Mouse (Mus musculus): ENCODE data around the gene Kif6. TPM values are rescaled to one million over a fixed set of nuclear protein-coding genes. Genes with fewer than 3 reads are reported as not detected.

The Kif6 gene
- polyA plus RNA-seq, 1 experiment from 2014 or later: 3.7 TPM

DNA sequence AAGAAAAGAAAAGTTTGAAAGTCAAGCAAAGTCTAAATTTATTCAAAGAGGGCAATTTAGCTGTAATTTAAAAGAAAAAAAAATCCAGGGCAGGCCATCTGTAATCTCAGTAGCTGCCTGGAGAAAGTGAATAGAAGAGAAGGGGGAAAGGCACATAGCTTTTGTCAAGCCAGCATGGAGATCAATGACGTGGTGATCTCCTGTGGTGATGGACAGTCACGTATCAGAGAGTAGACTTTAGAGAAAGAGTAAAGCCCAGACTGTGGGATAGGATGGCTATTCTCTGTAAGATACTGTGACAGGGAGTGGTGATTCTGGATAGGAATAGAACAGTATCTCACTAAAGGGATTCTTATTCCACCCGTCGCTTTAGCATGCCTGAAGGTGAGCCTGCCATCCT lies 192.5 kb downstream of the Kif6 start:
- H3K9me3 ChIP-seq (ENCODE audit: control insufficient read depth, low read length): no peaks in the 10 kb centered on the region
- ATAC-seq (ENCODE audit: low FRiP score): no peak
- no peaks in the 10 kb centered on the region for H3K36me3 ChIP-seq (replicated peaks; ENCODE audit: control insufficient read depth, insufficient read depth)
- no peak overlapping the region for H3K4me3 ChIP-seq (replicated peaks; ENCODE audit: low read length)
- H3K4me2 ChIP-seq (replicated peaks): no peak overlapping the region
- no peaks in the 10 kb centered on the region for H3K4me1 ChIP-seq (replicated peaks; ENCODE audit: control insufficient read depth, insufficient read depth, low read length)
- DNase-seq (ENCODE audit: low spot score): no peak
- H3K27me3 ChIP-seq (ENCODE audit: control insufficient read depth, insufficient read depth, low read length): no peaks in the 10 kb centered on the region
- no peak overlapping the region for H3K27ac ChIP-seq
- WGBS: 65% methylated on average over 4 of the region's 4 CpGs
- no peak overlapping the region for H3K9ac ChIP-seq

DNA sequence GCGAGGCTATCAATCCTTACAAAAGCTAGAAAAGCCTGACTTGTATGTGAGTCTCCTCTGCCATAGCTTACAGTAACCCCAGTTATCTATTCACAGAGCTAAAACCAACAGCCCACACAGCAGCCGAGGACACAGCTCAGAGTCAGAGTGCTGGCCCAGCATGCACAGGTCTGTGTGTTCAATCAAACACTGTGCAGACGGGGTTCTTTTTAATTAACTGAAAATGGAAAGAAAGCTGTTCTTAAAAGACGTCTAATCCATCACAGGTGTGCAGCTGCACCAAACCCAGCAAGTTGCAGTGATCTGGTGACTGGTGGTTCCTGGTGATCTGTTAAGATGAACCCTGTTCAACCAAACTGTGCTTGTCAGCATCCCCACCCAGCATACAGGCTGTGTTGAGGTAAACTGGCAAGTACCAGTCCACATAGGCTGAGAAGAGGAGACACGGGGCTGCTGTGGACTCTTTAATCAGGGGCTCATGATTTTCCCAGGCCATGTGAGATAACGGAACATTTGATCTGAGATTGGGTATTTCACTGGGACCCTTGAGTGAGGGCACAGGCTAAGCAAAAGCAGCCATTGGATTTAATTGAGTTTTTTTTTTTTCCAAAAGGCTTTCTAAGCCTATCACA lies 193.9 kb downstream of the Kif6 start:
- no peaks in the 10 kb centered on the region for H3K9me3 ChIP-seq (ENCODE audit: control insufficient read depth, low read length)
- no peaks in the 10 kb centered on the region for H3K4me1 ChIP-seq (replicated peaks; ENCODE audit: control insufficient read depth, insufficient read depth, low read length)
- H3K9ac ChIP-seq: no peak overlapping the region
- H3K27me3 ChIP-seq (ENCODE audit: control insufficient read depth, insufficient read depth, low read length): no peaks in the 10 kb centered on the region
- H3K27ac ChIP-seq: 0 out of 2 replicates have a peak overlapping the region, but pooled peaks have one; percentile 26
- ATAC-seq (ENCODE audit: low FRiP score): no peak
- H3K4me2 ChIP-seq (replicated peaks): no peak overlapping the region
- 70% methylated on average over 6 of the region's 6 CpGs for WGBS
- no peak overlapping the region for H3K4me3 ChIP-seq (replicated peaks; ENCODE audit: low read length)
- no peak for DNase-seq (ENCODE audit: low spot score)
- no peaks in the 10 kb centered on the region for H3K36me3 ChIP-seq (replicated peaks; ENCODE audit: control insufficient read depth, insufficient read depth)

- H3K4me3 ChIP-seq (replicated peaks; ENCODE audit: low read length): no peak overlapping the region
- WGBS: 83% methylated on average over 5 of the region's 5 CpGs
- ATAC-seq (ENCODE audit: low FRiP score): no peak
These were observed 199.1 kb downstream of the Kif6 start for GRCm38 (mm10) chr17:49813893-49814640.

DNA sequence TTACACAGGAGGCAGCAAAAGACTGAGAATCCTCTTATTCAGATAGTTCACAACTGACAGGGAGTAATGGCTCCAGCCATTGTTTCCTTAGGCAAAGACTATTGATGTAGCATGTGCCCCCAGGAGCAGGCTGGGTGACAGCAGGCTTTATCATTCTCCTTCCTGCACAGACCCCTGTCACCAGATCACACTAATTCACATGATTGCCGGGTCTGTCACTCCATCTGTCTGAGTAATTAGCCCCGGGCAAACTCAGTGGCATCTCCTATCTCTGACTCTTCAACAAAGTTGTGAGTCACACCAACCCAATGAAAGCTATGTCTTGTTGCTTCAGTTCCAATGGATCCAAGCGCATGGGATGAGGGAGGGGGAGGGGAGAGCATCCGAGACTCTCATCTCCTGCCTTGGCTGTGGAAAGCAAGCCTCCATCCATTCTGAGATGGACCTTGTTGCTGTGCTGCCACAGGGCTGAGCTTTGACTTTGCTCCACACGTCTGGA lies 201.2 kb downstream of the Kif6 start:
- Histone ChIP-seq H3K36me3 (replicated peaks; ENCODE audit: control insufficient read depth, insufficient read depth) (no peaks in the 10 kb centered on the region), H3K9me3 (ENCODE audit: control insufficient read depth, low read length) (no peaks in the 10 kb centered on the region), H3K27ac (0 out of 2 replicates have a peak overlapping the region, but pooled peaks have one; percentile 21), H3K4me1 (replicated peaks; ENCODE audit: control insufficient read depth, insufficient read depth, low read length) (peaks cover 7% of the 10 kb centered on the region; the same call in 1 of the 2 replicates), H3K4me3 (replicated peaks; ENCODE audit: low read length) (no peak overlapping the region), H3K27me3 (ENCODE audit: control insufficient read depth, insufficient read depth, low read length) (no peaks in the 10 kb centered on the region), H3K4me2 (replicated peaks) (no peak overlapping the region), H3K9ac (no peak overlapping the region)
- 20% methylated on average over 5 of the region's 5 CpGs for WGBS
- no peak for DNase-seq (ENCODE audit: low spot score)
- peak; percentile 55; the same call in 1 of the 2 replicates for ATAC-seq (ENCODE audit: low FRiP score)

More at GRCm38 (mm10) chr17:49813893-49814640, 199.1 kb downstream of the Kif6 start:
- H3K36me3 ChIP-seq (replicated peaks; ENCODE audit: control insufficient read depth, insufficient read depth): no peaks in the 10 kb centered on the region
- H3K27ac ChIP-seq: no peak overlapping the region
- H3K9me3 ChIP-seq (ENCODE audit: control insufficient read depth, low read length): no peaks in the 10 kb centered on the region
- H3K9ac ChIP-seq: no peak overlapping the region
- no peaks in the 10 kb centered on the region for H3K27me3 ChIP-seq (ENCODE audit: control insufficient read depth, insufficient read depth, low read length)
- DNase-seq (ENCODE audit: low spot score): no peak
- peaks cover 7% of the 10 kb centered on the region; the same call in 1 of the 2 replicates for H3K4me1 ChIP-seq (replicated peaks; ENCODE audit: control insufficient read depth, insufficient read depth, low read length)
- H3K4me2 ChIP-seq (replicated peaks): no peak overlapping the region

DNA sequence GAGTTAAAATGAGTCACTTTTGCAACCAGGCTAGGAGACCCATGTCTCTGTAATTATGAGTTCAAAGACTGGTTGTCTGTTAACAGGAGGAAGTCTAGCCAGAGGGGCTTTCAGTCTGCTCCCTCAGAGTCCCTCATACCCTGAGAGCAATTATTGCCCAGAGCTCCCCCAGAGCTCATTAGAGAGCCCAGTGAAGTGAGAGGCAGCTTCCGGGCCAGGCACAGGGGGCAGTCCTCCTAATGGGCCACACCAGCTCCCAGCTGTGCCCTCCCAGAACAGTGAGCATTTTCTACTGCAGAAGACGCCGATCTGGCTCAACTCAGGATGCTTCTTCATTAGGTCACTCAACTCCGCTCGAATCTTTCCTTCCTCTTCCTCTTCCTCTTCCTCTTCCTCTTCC lies 201.8 kb downstream of the Kif6 start:
- H3K27me3 ChIP-seq (ENCODE audit: control insufficient read depth, insufficient read depth, low read length): no peaks in the 10 kb centered on the region
- ATAC-seq (ENCODE audit: low FRiP score) (peak; percentile 37; the same call in 1 of the 2 replicates), DNase-seq (ENCODE audit: low spot score) (no peak)
- peaks cover 7% of the 10 kb centered on the region; the same call in 1 of the 2 replicates for H3K4me1 ChIP-seq (replicated peaks; ENCODE audit: control insufficient read depth, insufficient read depth, low read length)
- no peak overlapping the region for H3K9ac ChIP-seq
- H3K4me2 ChIP-seq (replicated peaks): no peak overlapping the region
- H3K27ac ChIP-seq: no peak overlapping the region
- WGBS: 38% methylated on average over 5 of the region's 5 CpGs
- no peaks in the 10 kb centered on the region for H3K9me3 ChIP-seq (ENCODE audit: control insufficient read depth, low read length)
- H3K36me3 ChIP-seq (replicated peaks; ENCODE audit: control insufficient read depth, insufficient read depth): no peaks in the 10 kb centered on the region
- H3K4me3 ChIP-seq (replicated peaks; ENCODE audit: low read length): no peak overlapping the region

DNA sequence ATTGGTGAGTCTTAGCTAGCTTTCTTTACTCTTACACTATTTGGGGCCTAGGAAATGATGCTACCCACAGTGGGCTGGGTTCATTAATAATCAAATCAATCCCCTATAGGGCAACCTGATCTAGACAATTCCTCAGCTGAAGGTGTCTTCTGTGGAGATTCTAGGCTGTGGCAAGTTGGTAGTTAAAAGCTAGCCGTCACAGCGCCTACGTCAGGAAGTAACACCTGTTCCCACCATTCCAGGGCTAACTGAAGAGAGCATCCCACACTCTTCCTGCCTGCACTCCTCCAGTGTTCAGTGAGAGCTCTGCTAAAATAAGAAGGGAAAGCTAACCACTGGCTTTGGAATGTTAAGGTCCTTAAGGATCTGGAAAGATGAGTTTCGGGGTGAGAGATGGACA lies 205.3 kb downstream of the Kif6 start:
- no peak overlapping the region for H3K9ac ChIP-seq
- H3K27ac ChIP-seq: no peak overlapping the region
- no peak overlapping the region for H3K4me3 ChIP-seq (replicated peaks; ENCODE audit: low read length)
- no peak overlapping the region for H3K4me2 ChIP-seq (replicated peaks)
- no peaks in the 10 kb centered on the region for H3K9me3 ChIP-seq (ENCODE audit: control insufficient read depth, low read length)
- 95% methylated on average over 4 of the region's 4 CpGs for WGBS
- ATAC-seq (ENCODE audit: low FRiP score) (no peak), DNase-seq (ENCODE audit: low spot score) (no peak)
- no peaks in the 10 kb centered on the region for H3K27me3 ChIP-seq (ENCODE audit: control insufficient read depth, insufficient read depth, low read length)
- peaks cover 7% of the 10 kb centered on the region; the same call in 1 of the 2 replicates for H3K4me1 ChIP-seq (replicated peaks; ENCODE audit: control insufficient read depth, insufficient read depth, low read length)
- no peaks in the 10 kb centered on the region for H3K36me3 ChIP-seq (replicated peaks; ENCODE audit: control insufficient read depth, insufficient read depth)

GRCm38 (mm10) chr17:49824142-49824840 lies 209.4 kb downstream of the Kif6 start:
- Histone ChIP-seq H3K27ac (no peak overlapping the region), H3K4me3 (replicated peaks; ENCODE audit: low read length) (no peak overlapping the region), H3K36me3 (replicated peaks; ENCODE audit: control insufficient read depth, insufficient read depth) (no peaks in the 10 kb centered on the region), H3K27me3 (ENCODE audit: control insufficient read depth, insufficient read depth, low read length) (no peaks in the 10 kb centered on the region), H3K9me3 (ENCODE audit: control insufficient read depth, low read length) (no peaks in the 10 kb centered on the region), H3K4me2 (replicated peaks) (no peak overlapping the region), H3K9ac (no peak overlapping the region), H3K4me1 (replicated peaks; ENCODE audit: control insufficient read depth, insufficient read depth, low read length) (no peaks in the 10 kb centered on the region)
- 72% methylated on average over 6 of the region's 6 CpGs for WGBS
- DNase-seq (ENCODE audit: low spot score) (no peak), ATAC-seq (ENCODE audit: low FRiP score) (no peak)

DNA sequence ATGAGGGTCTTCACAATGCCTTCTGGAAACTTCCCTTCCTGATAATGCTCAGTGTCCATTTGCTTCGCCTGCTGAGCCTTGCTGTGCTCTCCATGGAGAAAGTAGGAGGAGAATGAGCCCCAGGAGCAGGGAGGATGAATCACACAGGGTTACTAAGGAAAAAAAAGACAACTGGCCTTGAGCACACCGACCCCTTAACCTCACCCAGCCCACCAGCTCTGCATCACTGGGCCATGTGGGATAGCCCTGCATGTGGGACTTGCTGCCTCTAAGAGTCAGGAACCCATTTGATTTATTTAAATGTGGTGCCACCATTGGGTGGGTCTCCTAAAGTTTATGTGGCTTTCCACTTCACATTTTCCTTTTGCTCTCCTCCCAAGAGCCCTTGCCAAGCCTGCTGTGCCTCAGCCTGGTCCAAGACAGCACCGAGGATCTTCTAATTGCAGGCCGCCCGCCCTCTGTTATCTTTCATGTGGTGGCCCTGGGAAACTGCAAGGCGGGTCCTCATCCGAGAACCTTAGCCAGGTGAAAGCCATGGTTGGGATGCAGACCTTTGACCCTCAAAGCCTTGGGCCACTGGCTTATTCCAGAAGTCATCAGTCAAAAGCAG lies 210.0 kb downstream of the Kif6 start:
- DNase-seq (ENCODE audit: low spot score) (no peak), ATAC-seq (ENCODE audit: low FRiP score) (no peak)
- Histone ChIP-seq H3K27ac (no peak overlapping the region), H3K4me3 (replicated peaks; ENCODE audit: low read length) (no peak overlapping the region), H3K36me3 (replicated peaks; ENCODE audit: control insufficient read depth, insufficient read depth) (no peaks in the 10 kb centered on the region), H3K27me3 (ENCODE audit: control insufficient read depth, insufficient read depth, low read length) (no peaks in the 10 kb centered on the region), H3K4me2 (replicated peaks) (no peak overlapping the region), H3K4me1 (replicated peaks; ENCODE audit: control insufficient read depth, insufficient read depth, low read length) (no peaks in the 10 kb centered on the region), H3K9ac (no peak overlapping the region), H3K9me3 (ENCODE audit: control insufficient read depth, low read length) (no peaks in the 10 kb centered on the region)
- WGBS: 89% methylated on average over 7 of the region's 7 CpGs

GRCm38 (mm10) chr17:49825831-49826230 lies 210.9 kb downstream of the Kif6 start:
- H3K4me1 ChIP-seq (replicated peaks; ENCODE audit: control insufficient read depth, insufficient read depth, low read length): no peaks in the 10 kb centered on the region
- no peaks in the 10 kb centered on the region for H3K36me3 ChIP-seq (replicated peaks; ENCODE audit: control insufficient read depth, insufficient read depth)
- DNase-seq (ENCODE audit: low spot score) (no peak), ATAC-seq (ENCODE audit: low FRiP score) (no peak)
- H3K9me3 ChIP-seq (ENCODE audit: control insufficient read depth, low read length): no peaks in the 10 kb centered on the region
- no peak overlapping the region for H3K27ac ChIP-seq
- no peak overlapping the region for H3K9ac ChIP-seq
- no peak overlapping the region for H3K4me3 ChIP-seq (replicated peaks; ENCODE audit: low read length)
- no peak overlapping the region for H3K4me2 ChIP-seq (replicated peaks)
- whole genome bisulfite sequencing: 86% methylated on average over 5 of the region's 5 CpGs
- H3K27me3 ChIP-seq (ENCODE audit: control insufficient read depth, insufficient read depth, low read length): no peaks in the 10 kb centered on the region
